Mouse (Mus musculus) macrophage (primary cell): Measurements from ENCODE around the gene Gtf3c6. TPM values are rescaled to one million over a fixed set of nuclear protein-coding genes. Genes with fewer than 3 reads are reported as not detected.
A peak's percentile ranks its signal among the peaks of the same experiment; 100 is the strongest.

Experiments used
- H3K27ac ChIP-seq: fragments of 350-480 bp; formaldehyde crosslinking; 2 replicates; pipeline ENCODE4 v1.9.0; 2021
- H3K36me3 ChIP-seq: fragments of 350-480 bp; formaldehyde crosslinking; 2 replicates; pipeline ENCODE4 v1.9.0; 2021; ENCODE audit errors: inconsistent target
- H3K4me3 ChIP-seq: fragments of 350-480 bp; formaldehyde crosslinking; 2 replicates; pipeline ENCODE4 v1.9.0; 2021; ENCODE audit errors: inconsistent target
- H3K79me2 ChIP-seq: fragments of 350-480 bp; formaldehyde crosslinking; 2 replicates; pipeline ENCODE4 v1.9.0; 2021; ENCODE audit errors: inconsistent target
- WGBS: methylation state at CpG from one replicate; pipeline ENCODE4 v1.1.7; 2026; ENCODE audit warnings: inconsistent platforms; ENCODE audit not compliant: missing documents; 5-methylcytosine and 5-hydroxymethylcytosine counted together
- polyA plus RNA-seq: library from polyadenylated mRNA; stranded (reverse); fragments of 250-400 nt; gene quantifications from 3 replicates; pipeline ENCODE4 v1.2.4, GENCODE M21; 2018; ENCODE audit warnings: inconsistent platforms

Gene Gtf3c6
- polyA plus RNA-seq, 1 experiment from 2014 or later = 131 TPM

DNA sequence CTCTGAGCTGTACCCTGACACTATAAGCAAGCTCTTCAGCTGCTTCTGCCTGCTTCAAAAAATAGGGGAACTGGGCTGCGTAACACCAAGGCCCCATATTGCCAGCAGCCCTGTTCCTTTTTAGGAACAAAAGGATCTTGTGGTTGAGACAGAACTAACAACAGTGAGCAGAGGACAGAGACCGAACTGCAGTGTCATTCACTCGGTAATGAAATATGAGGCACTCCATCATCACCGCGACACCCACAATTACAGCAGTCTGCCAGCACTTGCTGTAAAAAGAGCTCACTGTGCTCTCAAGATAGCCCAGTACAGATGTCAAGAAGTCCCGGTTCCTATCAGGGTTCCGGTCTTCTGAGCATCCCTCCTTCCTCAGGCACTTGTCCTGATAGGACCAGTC is 18.1 kb upstream of the Gtf3c6 start:
- H3K36me3 ChIP-seq = no peaks in the 10 kb centered on the region
- no peak overlapping the region; the same call in 1 of the 2 replicates for H3K4me3 ChIP-seq
- peak overlapping the region; percentile 43 for H3K27ac ChIP-seq
- WGBS = 0% methylated on average over 7 of the region's 7 CpGs
- no peaks in the 10 kb centered on the region for H3K79me2 ChIP-seq

GRCm38 (mm10) chr10:40273938-40274337 is 16.0 kb upstream of the Gtf3c6 start:
- H3K4me3 ChIP-seq = no peak overlapping the region
- no peaks in the 10 kb centered on the region for H3K79me2 ChIP-seq
- 91% methylated on average over 5 of the region's 5 CpGs for WGBS
- H3K36me3 ChIP-seq = no peaks in the 10 kb centered on the region
- no peak overlapping the region for H3K27ac ChIP-seq

- Histone ChIP-seq H3K79me2 (no peaks in the 10 kb centered on the region), H3K27ac (no peak overlapping the region), H3K36me3 (no peaks in the 10 kb centered on the region), H3K4me3 (no peak overlapping the region)
- 94% methylated on average over 3 of the region's 3 CpGs for WGBS
These were observed 13.3 kb upstream of the Gtf3c6 start for GRCm38 (mm10) chr10:40271216-40271615.

DNA sequence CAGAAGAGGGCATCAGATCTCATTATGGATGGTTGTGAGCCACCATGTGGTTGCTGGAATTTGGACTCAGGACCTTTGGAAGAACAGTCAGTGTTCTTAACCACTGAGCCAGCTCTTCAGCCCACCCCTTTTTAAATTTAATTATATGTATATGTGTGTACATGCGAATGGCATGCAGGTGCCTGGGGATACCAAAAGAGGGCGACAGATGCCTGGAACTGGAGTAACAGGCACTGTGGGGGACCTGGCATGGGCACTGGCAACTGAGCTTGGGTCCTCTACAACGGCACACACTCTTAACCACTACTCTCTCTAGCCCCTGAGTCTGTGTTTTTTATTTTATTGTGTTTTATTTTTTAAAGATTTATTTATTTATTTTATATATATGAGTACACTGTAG is 7.0 kb upstream of the Gtf3c6 start:
- H3K27ac ChIP-seq = no peak overlapping the region
- H3K4me3 ChIP-seq = no peak overlapping the region
- 97% methylated on average over 3 of the region's 3 CpGs for WGBS
- no peaks in the 10 kb centered on the region for H3K36me3 ChIP-seq
- no peaks in the 10 kb centered on the region for H3K79me2 ChIP-seq

GRCm38 (mm10) chr10:40263691-40264090 is 5.8 kb upstream of the Gtf3c6 start:
- WGBS = 93% methylated on average over 4 of the region's 4 CpGs
- no peak overlapping the region for H3K4me3 ChIP-seq
- no peak overlapping the region for H3K27ac ChIP-seq
- H3K36me3 ChIP-seq = no peaks in the 10 kb centered on the region
- H3K79me2 ChIP-seq = no peaks in the 10 kb centered on the region

- H3K27ac ChIP-seq = no peak overlapping the region
- 91% methylated on average over 6 of the region's 6 CpGs for WGBS
- H3K36me3 ChIP-seq = no peaks in the 10 kb centered on the region
- no peak overlapping the region for H3K4me3 ChIP-seq
- H3K79me2 ChIP-seq = no peaks in the 10 kb centered on the region
These were observed 4.3 kb upstream of the Gtf3c6 start for GRCm38 (mm10) chr10:40262200-40262599.

GRCm38 (mm10) chr10:40260305-40260704 is 2.4 kb upstream of the Gtf3c6 start:
- Histone ChIP-seq H3K36me3 (no peaks in the 10 kb centered on the region), H3K4me3 (no peak overlapping the region), H3K79me2 (no peaks in the 10 kb centered on the region), H3K27ac (no peak overlapping the region)
- WGBS = 77% methylated on average over 5 of the region's 5 CpGs

DNA sequence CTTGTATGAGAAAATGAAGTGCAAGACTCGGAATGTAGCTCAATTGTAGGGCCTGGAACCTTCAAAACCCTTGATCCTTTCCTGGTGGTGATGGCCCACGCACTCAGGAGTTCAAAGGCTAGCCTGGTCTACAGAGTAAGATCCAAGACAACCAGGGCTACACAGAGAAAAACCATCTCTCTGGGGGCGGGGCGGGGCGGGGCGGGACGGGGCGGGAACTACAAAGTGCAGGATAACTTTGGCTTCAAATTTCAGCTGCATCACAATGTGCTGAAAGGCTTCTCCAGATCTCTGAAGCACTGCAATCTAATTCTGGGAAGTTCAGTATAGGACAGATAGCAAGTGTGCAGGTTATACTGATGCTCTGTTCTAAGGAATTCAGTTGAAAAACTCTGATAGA is 1.6 kb upstream of the Gtf3c6 start:
- H3K27ac ChIP-seq = peak overlapping the region; percentile 29; the same call in 1 of the 2 replicates

DNA sequence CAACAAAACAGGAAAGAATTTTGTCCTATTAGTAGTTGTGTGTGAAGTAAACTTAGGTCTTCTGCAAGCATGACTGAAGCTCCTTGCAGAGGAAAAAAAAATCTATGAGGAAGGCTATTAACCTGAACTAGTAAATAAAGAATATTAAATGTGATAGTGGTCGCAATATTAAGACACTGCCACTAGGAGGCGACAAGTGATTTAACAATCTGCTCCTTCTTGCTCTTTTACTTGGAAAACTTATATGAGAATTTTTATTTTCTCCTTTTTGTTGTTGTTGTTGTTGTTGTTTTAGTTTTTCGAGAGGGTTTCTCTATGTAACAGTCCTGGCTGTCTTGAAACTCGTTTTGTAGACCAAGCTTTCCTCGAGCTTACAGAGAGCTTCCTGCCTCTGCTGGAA is 1.1 kb upstream of the Gtf3c6 start:
- Histone ChIP-seq H3K27ac (peak overlapping the region; percentile 29), H3K36me3 (no peaks in the 10 kb centered on the region), H3K4me3 (no peak overlapping the region; the same call in 1 of the 2 replicates), H3K79me2 (no peaks in the 10 kb centered on the region)
- WGBS = 0% methylated on average over 4 of the region's 5 CpGs

More for the DNA sequence above, 1.6 kb upstream of the Gtf3c6 start:
- 54% methylated on average over 6 of the region's 8 CpGs for WGBS
- Histone ChIP-seq H3K79me2 (no peaks in the 10 kb centered on the region), H3K36me3 (no peaks in the 10 kb centered on the region), H3K4me3 (no peak overlapping the region)

- 1% methylated on average over 12 of the region's 12 CpGs for whole genome bisulfite sequencing
- no peaks in the 10 kb centered on the region for H3K79me2 ChIP-seq
- peaks cover 2% of the 10 kb centered on the region; the same call in 1 of the 2 replicates for H3K36me3 ChIP-seq
- H3K4me3 ChIP-seq = no peak overlapping the region; the same call in 1 of the 2 replicates
- H3K27ac ChIP-seq = peak overlapping the region; percentile 78
These were observed 576 bp upstream of the Gtf3c6 start for GRCm38 (mm10) chr10:40258401-40258966.

DNA sequence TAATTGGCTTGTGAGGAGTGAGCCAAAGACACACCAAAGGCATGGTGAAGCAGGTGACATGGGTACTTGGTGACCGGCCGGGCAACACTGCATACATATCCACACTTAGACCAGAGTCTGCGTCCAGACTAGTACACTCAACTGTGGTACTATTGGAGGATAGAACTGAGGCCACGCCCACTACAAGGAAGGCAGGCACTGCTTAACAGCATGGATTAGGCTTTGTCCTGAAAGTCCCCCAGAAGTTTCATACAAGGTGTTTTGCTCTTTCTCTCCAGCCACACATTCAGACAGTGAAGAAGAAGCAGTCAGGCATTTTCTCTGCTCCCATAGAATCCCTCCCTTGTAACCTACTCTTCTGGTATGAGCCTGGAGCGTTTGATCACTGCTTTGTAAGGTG is 1.2 kb downstream of the Gtf3c6 start:
- WGBS = 0% methylated on average over 5 of the region's 5 CpGs

DNA sequence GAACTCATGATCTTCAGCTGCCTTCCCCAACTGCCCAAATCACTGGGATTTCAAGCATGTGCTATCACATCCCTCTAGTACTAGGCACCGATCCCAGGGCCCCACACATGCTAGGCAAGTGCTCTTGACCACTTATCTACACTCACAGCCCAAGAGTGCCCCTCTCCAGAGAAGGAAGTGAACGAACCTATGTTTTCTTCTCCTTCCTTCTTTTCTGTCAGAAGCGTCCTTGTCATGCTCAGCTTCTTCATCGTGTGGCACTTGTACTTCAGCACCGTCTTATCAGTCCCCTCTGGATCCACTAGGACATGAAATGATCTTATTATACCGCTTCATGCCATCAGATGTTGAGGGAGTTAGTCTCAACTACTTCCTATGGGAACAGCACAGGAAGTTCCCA is 6.9 kb downstream of the Gtf3c6 start:
- WGBS = 88% methylated on average over 6 of the region's 6 CpGs
- peaks cover 45% of the 10 kb centered on the region for H3K36me3 ChIP-seq
- no peak overlapping the region for H3K27ac ChIP-seq
- H3K79me2 ChIP-seq = peaks cover 8% of the 10 kb centered on the region
- no peak overlapping the region for H3K4me3 ChIP-seq

More for the DNA sequence above, 1.2 kb downstream of the Gtf3c6 start:
- peaks cover 18% of the 10 kb centered on the region; the same call in 1 of the 2 replicates for H3K36me3 ChIP-seq
- peak overlapping the region; percentile 77 for H3K4me3 ChIP-seq
- no peaks in the 10 kb centered on the region for H3K79me2 ChIP-seq
- peak overlapping the region; percentile 78 for H3K27ac ChIP-seq

DNA sequence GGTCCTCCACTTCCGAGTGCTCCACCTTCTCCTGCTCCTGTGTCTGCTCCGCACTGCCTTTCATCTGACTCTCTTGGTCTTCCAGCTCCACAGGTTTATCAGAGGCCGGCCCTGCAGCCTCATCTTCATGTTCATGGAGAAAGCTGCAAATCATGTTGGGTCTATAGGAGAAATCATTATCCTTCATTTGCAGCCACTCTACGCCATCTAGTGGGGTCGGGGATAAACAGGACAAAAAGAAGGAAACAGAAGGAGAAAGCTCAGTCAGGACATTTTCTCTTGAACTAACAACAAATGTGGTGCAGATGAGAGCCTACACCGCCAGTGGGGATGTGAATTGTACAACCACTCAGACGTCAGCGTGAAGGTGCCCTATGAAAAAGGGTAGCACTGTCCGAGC is 8.3 kb downstream of the Gtf3c6 start:
- Histone ChIP-seq H3K27ac (no peak overlapping the region), H3K79me2 (peaks cover 19% of the 10 kb centered on the region), H3K36me3 (peaks cover 45% of the 10 kb centered on the region), H3K4me3 (no peak overlapping the region)
- WGBS = 84% methylated on average over 9 of the region's 9 CpGs

DNA sequence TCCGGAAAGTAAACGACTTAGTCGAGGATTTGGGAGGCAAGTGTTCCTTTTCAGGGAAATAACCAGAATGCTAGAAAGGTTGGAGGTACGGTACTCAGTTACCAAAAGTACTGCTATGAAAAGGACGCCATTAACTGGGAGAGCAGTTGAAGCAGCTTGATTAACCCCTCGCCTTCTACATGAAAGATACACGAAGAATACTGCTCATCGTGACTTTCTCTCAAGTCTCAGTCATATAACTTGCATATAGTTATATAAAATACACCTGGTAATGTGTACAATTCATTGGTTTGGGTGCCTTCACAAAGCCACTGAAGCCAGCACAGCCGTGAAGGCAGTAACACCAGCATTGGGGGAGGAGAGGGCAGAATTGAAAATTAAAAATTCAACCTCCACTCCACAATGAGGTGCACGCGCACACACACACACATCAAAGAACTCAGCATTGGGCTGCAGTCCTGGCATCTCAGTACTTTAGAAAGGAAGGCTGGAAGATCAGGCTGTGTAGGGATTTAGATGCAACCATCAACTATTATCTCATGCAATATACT is 10.7 kb downstream of the Gtf3c6 start:
- H3K79me2 ChIP-seq = peaks cover 38% of the 10 kb centered on the region
- WGBS = 32% methylated on average over 11 of the region's 11 CpGs
- H3K27ac ChIP-seq = peak overlapping the region; percentile 30
- H3K4me3 ChIP-seq = peak overlapping the region; percentile 53
- H3K36me3 ChIP-seq = peaks cover 40% of the 10 kb centered on the region

- Histone ChIP-seq H3K36me3 (peaks cover 33% of the 10 kb centered on the region), H3K4me3 (peak within 1 kb of the TSS; percentile 53)
- WGBS = under 1% methylated on average over 52 of the region's 54 CpGs
These were observed 11.3 kb downstream of the Gtf3c6 start, which contains the start of gene Rpf2 for GRCm38 (mm10) chr10:40246374-40247165. Gene Rpf2 (minus strand): TSS chr10:40247036.

More at GRCm38 (mm10) chr10:40246374-40247165, 11.3 kb downstream of the Gtf3c6 start, which contains the start of gene Rpf2:
- H3K27ac ChIP-seq = peak within 1 kb of the TSS; percentile 30
- H3K79me2 ChIP-seq = peaks cover 45% of the 10 kb centered on the region
